Comparison of ENCODE assay signal across 21 mouse cellular contexts in genomic region chr17:28260543-28260909, GRCm38 (mm10).
"Had no signal": no experiment of that assay in that cellular context is flagged by ENCODE, and none has a peak within 500 bp of the region (broad histone marks: within the 10 kb centered on the region; RNA-seq: fewer than 3 reads in every experiment).

No protein-coding gene starts in this region.

- H3K27me3 ChIP-seq: heart, embryonic 15.5 days; hindbrain, embryonic 13.5 days; hindbrain, embryonic 15.5 days; kidney, embryonic 15.5 days; limb, embryonic 12.5 days; liver, embryonic 13.5 days had no signal

- H3K36me3 ChIP-seq: heart, embryonic 15.5 days; hindbrain, embryonic 13.5 days; hindbrain, embryonic 15.5 days; kidney, embryonic 15.5 days had no signal

- H3K9ac ChIP-seq: heart, embryonic 15.5 days; hindbrain, embryonic 13.5 days; hindbrain, embryonic 15.5 days; kidney, embryonic 15.5 days; limb, embryonic 12.5 days; liver, embryonic 13.5 days had no signal

- ATAC-seq: hindbrain, postnatal 0 days; intestine, embryonic 16.5 days had no signal

- H3K9me3 ChIP-seq: heart, embryonic 15.5 days; hindbrain, embryonic 13.5 days; hindbrain, embryonic 15.5 days; kidney, embryonic 15.5 days; limb, embryonic 10.5 days; limb, embryonic 12.5 days; liver, embryonic 13.5 days had no signal

- DNase-seq: gastrocnemius, adult 2 months; gastrocnemius, postnatal 10 days; gastrocnemius, postnatal 36 days; kidney, adult 11 months; kidney, adult 2 months; kidney, adult 9 months; kidney, postnatal 14 days; layer of hippocampus, postnatal 36 days had no signal

- H3K27ac ChIP-seq: gastrocnemius, adult 2 months; heart, embryonic 15.5 days; hindbrain, embryonic 13.5 days; hindbrain, embryonic 15.5 days; hindbrain, postnatal 0 days; kidney, postnatal 0 days; left cerebral cortex, adult 2 months; limb, embryonic 10.5 days; limb, embryonic 12.5 days; liver, embryonic 13.5 days had no signal

- H3K4me3 ChIP-seq: gastrocnemius, adult 2 months; heart, embryonic 15.5 days; hindbrain, embryonic 13.5 days; hindbrain, embryonic 15.5 days; kidney, embryonic 15.5 days; left cerebral cortex, adult 2 months; limb, embryonic 10.5 days; limb, embryonic 12.5 days; liver, embryonic 13.5 days had no signal

- H3K4me2 ChIP-seq: heart, embryonic 11.5 days; heart, embryonic 15.5 days; hindbrain, embryonic 13.5 days; hindbrain, embryonic 15.5 days; kidney, embryonic 15.5 days; limb, embryonic 12.5 days; liver, embryonic 11.5 days; liver, embryonic 13.5 days had no signal
